Mouse (Mus musculus) C2C12 (cell line): Measurements from ENCODE around the gene Tbc1d10a.

Source experiments
- CEBPB ChIP-seq: IDR thresholded peaks from one replicate; pipeline ENCODE4 v1.6.1; 2011; ENCODE audit warnings: low read depth, mild to moderate bottlenecking, control low read depth, moderate library complexity
- CTCF ChIP-seq: IDR thresholded peaks from one replicate; pipeline ENCODE4 v1.5.1; 2011; ENCODE audit not compliant: control insufficient read depth, insufficient read depth, insufficient read length
- MAX ChIP-seq: IDR thresholded peaks from one replicate; pipeline ENCODE4 v1.6.1; 2011; ENCODE audit warnings: mild to moderate bottlenecking, control low read depth
- MYOG ChIP-seq: IDR thresholded peaks from one replicate; pipeline ENCODE4 v1.6.1; 2011; ENCODE audit not compliant: control insufficient read depth, insufficient read length; ENCODE audit errors: extremely low read depth
- USF1 ChIP-seq: IDR thresholded peaks from one replicate; pipeline ENCODE4 v1.6.1; 2011; ENCODE audit warnings: low read depth, mild to moderate bottlenecking, control low read depth, moderate library complexity

DNA sequence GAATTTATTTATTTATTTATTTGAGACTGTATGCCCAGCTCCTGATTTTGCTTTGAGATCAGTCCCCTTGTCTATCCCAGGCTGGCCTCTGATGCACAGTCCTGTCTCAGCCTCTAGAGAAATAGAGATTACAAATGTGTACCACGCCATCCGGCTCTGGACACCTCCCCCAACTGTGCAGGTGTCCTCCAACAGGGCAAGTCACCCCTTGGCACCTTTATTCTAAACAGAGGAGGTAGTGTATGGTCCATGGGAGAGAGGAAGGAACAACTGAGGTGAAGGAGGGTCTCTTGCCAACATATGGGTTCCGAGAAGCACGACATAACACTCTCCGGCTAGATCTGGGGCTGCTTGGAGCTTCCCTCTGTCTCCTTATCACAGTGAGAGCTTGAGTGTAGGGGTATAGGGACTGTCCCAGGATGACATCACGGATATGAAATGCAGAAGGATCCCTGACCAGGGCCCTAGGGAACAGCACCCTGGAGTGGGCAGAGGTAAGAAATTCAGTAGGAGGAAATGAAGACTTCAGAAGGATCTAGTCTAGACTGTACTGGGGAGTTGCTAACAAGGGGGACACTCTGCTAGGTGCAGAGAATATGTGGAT is 48.6 kb downstream of the Tbc1d10a start:
- TF ChIP-seq MAX (no peak), CTCF (no peak), MYOG (no peak), USF1 (no peak), CEBPB (no peak)
